Mouse (Mus musculus) small intestine, adult 2 months (tissue): ENCODE results near the gene Faim2. TPM values are rescaled to one million over a fixed set of nuclear protein-coding genes. Genes with fewer than 3 reads are reported as not detected.

ENCODE experiments used
- H3K27ac ChIP-seq: fragments of 200-500 bp; 2 replicates; pipeline ENCODE4 v1.5.1; 2012; ENCODE audit warnings: low read depth, low read length, control low read depth, inconsistent platforms; ENCODE audit not compliant: insufficient read depth
- H3K27me3 ChIP-seq: fragments of 200-500 bp; 2 replicates; pipeline ENCODE4 v1.6.1; 2012; ENCODE audit warnings: mild to moderate bottlenecking, moderate library complexity, low read length, inconsistent platforms; ENCODE audit not compliant: control insufficient read depth, insufficient read depth
- H3K36me3 ChIP-seq: fragments of 200-500 bp; 2 replicates; pipeline ENCODE4 v1.6.1; 2012; ENCODE audit warnings: mild to moderate bottlenecking, low read length, control low read depth, inconsistent platforms; ENCODE audit not compliant: control insufficient read depth, insufficient read depth
- H3K4me1 ChIP-seq: fragments of 200-500 bp; 2 replicates; pipeline ENCODE4 v1.6.1; 2012; ENCODE audit warnings: low read length, inconsistent platforms, mixed read lengths; ENCODE audit not compliant: control insufficient read depth, insufficient read depth, insufficient read length
- H3K4me3 ChIP-seq: fragments of 200-500 bp; 2 replicates; pipeline ENCODE4 v1.5.1; 2012; ENCODE audit warnings: low read depth, mild to moderate bottlenecking, control low read depth, inconsistent platforms, low read length, moderate library complexity
- CTCF ChIP-seq: fragments of 200-500 bp; IDR thresholded peaks from 2 replicates; pipeline ENCODE4 v1.5.1; 2012; ENCODE audit warnings: low read depth, mild to moderate bottlenecking, control low read depth, inconsistent platforms, low read length, moderate library complexity, mixed read lengths; ENCODE audit not compliant: insufficient replicate concordance, insufficient read length; ENCODE audit errors: extremely low read depth
- POLR2A ChIP-seq: fragments of 200-500 bp; IDR thresholded peaks from 2 replicates; pipeline ENCODE4 v1.6.1; 2012; ENCODE audit warnings: low read depth, mild to moderate bottlenecking, control low read depth, inconsistent platforms, low read length, moderate library complexity
- WGBS: fragments of 180-500 bp; shearing (Covaris S2); methylation state at CpG from one replicate; pipeline ENCODE4 v1.1.7; 2018; 5-methylcytosine and 5-hydroxymethylcytosine counted together
- polyA plus RNA-seq: library from polyadenylated mRNA; depleted of rRNA; stranded (reverse); fragments of >200 nt; gene quantifications from 2 replicates; pipeline ENCODE4 v1.2.3, GENCODE M21; 2012; rRNA removed

Faim2 gene
- polyA plus RNA-seq: 1.3 and 1.7 TPM in 2 replicates

DNA sequence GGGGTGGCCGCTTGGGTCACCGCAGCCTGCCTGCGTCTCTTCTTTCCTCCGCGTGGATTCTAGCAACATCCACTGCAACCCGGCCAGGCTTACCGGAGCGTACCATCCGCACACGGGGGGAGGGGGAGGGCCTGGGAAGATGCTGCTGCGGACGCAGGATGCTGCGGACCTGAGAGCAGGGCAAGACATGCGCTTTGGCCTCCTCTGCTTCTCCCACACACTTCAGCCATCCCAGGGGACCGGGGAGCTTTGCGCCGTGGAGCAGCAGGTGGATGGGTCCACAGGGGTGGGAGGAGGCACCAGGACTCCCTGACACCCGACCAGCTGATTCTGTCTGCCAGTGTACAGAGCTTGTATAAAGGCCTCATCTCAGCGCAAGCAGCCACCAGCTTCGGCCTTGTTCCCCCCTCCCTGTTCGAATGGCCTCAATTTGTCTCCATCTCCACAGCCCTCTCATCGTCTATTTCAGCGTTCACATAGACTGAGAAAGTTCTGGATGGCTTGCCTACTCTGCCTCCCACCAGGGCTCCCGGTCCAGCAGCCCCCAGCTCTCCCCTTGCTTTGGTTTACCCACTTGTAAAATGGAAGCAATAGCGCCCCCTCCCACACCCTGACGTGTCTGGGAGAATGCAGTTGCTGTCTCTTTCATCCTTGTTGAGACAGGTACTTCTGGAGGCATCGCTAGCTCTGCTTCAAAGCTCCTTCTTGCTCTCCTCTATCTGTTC, at the start of gene Faim2:
Gene Faim2 (minus strand): TSS at position 537 of the 725 bp plus-strand sequence.
- no peak within 1 kb of the TSS for H3K4me3 ChIP-seq
- H3K27ac ChIP-seq: no peak within 1 kb of the TSS
- H3K4me1 ChIP-seq: no peaks in the 10 kb centered on the region; the same call in 1 of the 2 replicates
- TF ChIP-seq POLR2A: no peak
- TF ChIP-seq CTCF: no peak
- H3K27me3 ChIP-seq: no peaks in the 10 kb centered on the region
- 37% methylated on average over 27 of the region's 27 CpGs for WGBS
- no peaks in the 10 kb centered on the region for H3K36me3 ChIP-seq

GRCm38 (mm10) chr15:99569123-99569522, 41.2 kb upstream of the Faim2 start:
- H3K4me1 ChIP-seq: no peaks in the 10 kb centered on the region
- 74% methylated on average over 10 of the region's 10 CpGs for WGBS
- H3K36me3 ChIP-seq: no peaks in the 10 kb centered on the region
- H3K27ac ChIP-seq: no peak overlapping the region
- no peak overlapping the region for H3K4me3 ChIP-seq
- H3K27me3 ChIP-seq: no peaks in the 10 kb centered on the region
- no peak for TF ChIP-seq CTCF
- no peak for TF ChIP-seq POLR2A

DNA sequence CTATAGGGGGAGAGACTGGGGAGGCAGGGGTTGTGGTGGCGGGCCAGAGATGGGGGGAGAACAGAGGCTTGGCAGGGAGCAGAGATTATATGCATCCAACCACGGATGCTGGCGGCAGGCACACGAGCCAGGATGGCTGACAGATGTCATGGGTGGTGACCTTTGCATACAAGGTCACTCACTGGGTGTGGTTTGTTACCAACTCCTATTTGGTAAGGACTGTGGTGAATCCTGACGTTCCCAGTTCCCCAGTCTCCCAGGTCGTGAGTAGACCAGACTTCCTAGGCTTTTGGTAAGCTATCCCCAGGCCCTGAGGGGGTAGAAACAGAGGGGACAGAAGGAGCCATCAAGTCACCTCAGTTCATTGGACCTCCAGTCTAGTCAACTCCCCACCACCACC, 40.7 kb upstream of the Faim2 start:
- Histone ChIP-seq H3K4me1 (no peaks in the 10 kb centered on the region), H3K27me3 (no peaks in the 10 kb centered on the region), H3K4me3 (no peak overlapping the region), H3K36me3 (no peaks in the 10 kb centered on the region), H3K27ac (no peak overlapping the region)
- no peak for TF ChIP-seq CTCF
- no peak for TF ChIP-seq POLR2A
- WGBS: 76% methylated on average over 6 of the region's 6 CpGs

- WGBS: 18% methylated on average over 4 of the region's 4 CpGs
- no peaks in the 10 kb centered on the region for H3K36me3 ChIP-seq
- no peaks in the 10 kb centered on the region for H3K4me1 ChIP-seq
- no peak for TF ChIP-seq CTCF
- no peak for TF ChIP-seq POLR2A
- no peak overlapping the region for H3K27ac ChIP-seq
- no peaks in the 10 kb centered on the region for H3K27me3 ChIP-seq
- no peak overlapping the region for H3K4me3 ChIP-seq
These were observed 39.4 kb upstream of the Faim2 start for GRCm38 (mm10) chr15:99567371-99567770.

- Histone ChIP-seq H3K36me3 (no peaks in the 10 kb centered on the region), H3K27me3 (no peaks in the 10 kb centered on the region), H3K27ac (no peak overlapping the region), H3K4me1 (no peaks in the 10 kb centered on the region), H3K4me3 (no peak overlapping the region)
- TF ChIP-seq CTCF: no peak
- no peak for TF ChIP-seq POLR2A
- WGBS: 48% methylated on average over 10 of the region's 10 CpGs
These were observed 32.3 kb upstream of the Faim2 start for GRCm38 (mm10) chr15:99560246-99560645.

GRCm38 (mm10) chr15:99558947-99559346, 31.0 kb upstream of the Faim2 start:
- no peaks in the 10 kb centered on the region for H3K36me3 ChIP-seq
- WGBS: 87% methylated on average over 1 of the region's 1 CpGs
- no peaks in the 10 kb centered on the region for H3K27me3 ChIP-seq
- no peak overlapping the region for H3K4me3 ChIP-seq
- H3K27ac ChIP-seq: no peak overlapping the region
- H3K4me1 ChIP-seq: no peaks in the 10 kb centered on the region
- TF ChIP-seq CTCF (no peak), POLR2A (no peak)

- no peaks in the 10 kb centered on the region for H3K36me3 ChIP-seq
- 56% methylated on average over 6 of the region's 6 CpGs for WGBS
- TF ChIP-seq POLR2A: no peak
- TF ChIP-seq CTCF: no peak
- H3K27ac ChIP-seq: no peak overlapping the region
- no peaks in the 10 kb centered on the region for H3K4me1 ChIP-seq
- no peak overlapping the region for H3K4me3 ChIP-seq
- H3K27me3 ChIP-seq: no peaks in the 10 kb centered on the region
These were observed 25.8 kb upstream of the Faim2 start for GRCm38 (mm10) chr15:99553767-99554166.
